Mouse (Mus musculus) heart, postnatal 0 days (tissue): ENCODE measurements around the gene Tmem216.
A peak's percentile ranks its signal among the peaks of the same experiment; 100 is the strongest.

Experiments
- CTCF ChIP-seq: IDR thresholded peaks from 2 replicates; pipeline ENCODE4 v1.5.1; 2016; ENCODE audit warnings: antibody characterized with exemption, control low read depth, low read depth
- EP300 ChIP-seq: IDR thresholded peaks from 2 replicates; pipeline ENCODE4 v1.6.1; 2016; ENCODE audit warnings: antibody characterized with exemption, low read depth

- TF ChIP-seq CTCF (peak; percentile 13; the same call in 1 of the 2 replicates), EP300 (no peak)
Measured at GRCm38 (mm10) chr19:10530082-10530481, 26.0 kb downstream of the Tmem216 start.
